Mouse (Mus musculus): Measurements from ENCODE around the gene Pbld1. TPM values are rescaled to one million over a fixed set of nuclear protein-coding genes. Genes with fewer than 3 reads are reported as not detected.

Pbld1 gene
- total and polyA plus RNA-seq, 2 experiments from 2014 or later: 0.70 TPM; not detected in 1

DNA sequence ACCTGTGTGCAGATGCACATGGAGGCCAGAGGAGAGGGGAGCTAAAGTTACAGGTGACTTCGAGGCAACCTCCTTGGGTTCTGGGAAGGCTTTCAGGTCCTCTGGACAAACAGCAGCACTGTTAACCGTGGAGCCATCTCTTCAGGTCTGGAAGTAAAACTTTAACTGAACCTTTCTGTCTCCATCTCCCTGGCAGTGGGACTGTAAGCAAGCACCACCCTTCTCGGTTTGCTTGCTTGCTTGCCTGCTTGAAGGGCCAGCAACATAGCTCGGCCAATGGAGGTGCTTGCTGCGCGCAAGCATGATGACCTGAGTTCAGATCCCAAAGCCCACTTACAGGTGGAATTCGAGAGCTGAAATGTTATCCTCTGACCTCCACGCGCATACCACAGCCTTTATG is 4.6 kb downstream of the Pbld1 start:
- no peaks in the 10 kb centered on the region for H3K36me3 ChIP-seq (replicated peaks; ENCODE audit: control insufficient read depth, insufficient read depth, low read length)
- no peak overlapping the region for H3K9ac ChIP-seq (replicated peaks; ENCODE audit: low read depth, low read length)
- H3K27ac ChIP-seq (ENCODE audit: low read depth): no peak overlapping the region
- H3K4me1 ChIP-seq (ENCODE audit: control insufficient read depth, insufficient read depth): peaks cover 11% of the 10 kb centered on the region
- 81% methylated on average over 9 of the region's 9 CpGs for WGBS
- H3K27me3 ChIP-seq (ENCODE audit: control insufficient read depth, insufficient read depth, low read length): no peaks in the 10 kb centered on the region
- no peak for ATAC-seq (ENCODE audit: insufficient read depth, low read depth)
- no peak for DNase-seq (ENCODE audit: low spot score)
- TF ChIP-seq EP300 (IDR thresholded peaks at IDR 0.05; ENCODE audit: low read depth) (no peak), CTCF (IDR thresholded peaks at IDR 0.05; ENCODE audit: low read depth) (no peak)
- 0 out of 2 replicates have a peak, but pooled peaks cover 4% of the 10 kb centered on the region for H3K9me3 ChIP-seq (replicated peaks; ENCODE audit: control insufficient read depth, low read length)
- no peak overlapping the region for H3K4me3 ChIP-seq (ENCODE audit: low read depth, low read length)
- H3K4me2 ChIP-seq (ENCODE audit: low read depth, low read length): no peak overlapping the region

DNA sequence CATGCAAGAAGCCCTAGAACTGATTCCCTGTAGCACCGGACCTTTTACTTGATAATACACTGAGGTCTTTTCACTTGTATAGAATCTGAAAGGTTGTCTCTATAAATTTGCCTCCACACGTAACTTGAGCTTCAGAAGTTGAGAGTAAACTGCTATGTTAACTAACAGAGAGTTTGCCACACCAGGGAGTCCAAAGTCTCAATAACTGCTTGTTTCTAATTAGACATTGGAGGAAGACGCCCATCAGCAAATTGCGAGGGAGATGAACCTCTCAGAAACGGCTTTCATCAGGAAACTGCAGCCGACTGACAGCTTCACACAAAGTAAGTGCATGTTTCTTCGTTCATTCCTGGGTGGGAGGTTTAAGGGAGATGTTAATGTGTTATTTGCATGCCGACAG is 5.6 kb downstream of the Pbld1 start:
- TF ChIP-seq EP300 (IDR thresholded peaks at IDR 0.05; ENCODE audit: low read depth): no peak
- TF ChIP-seq CTCF (IDR thresholded peaks at IDR 0.05; ENCODE audit: low read depth): no peak
- 60% methylated on average over 8 of the region's 8 CpGs for WGBS
- ATAC-seq (ENCODE audit: insufficient read depth, low read depth) (no peak), DNase-seq (ENCODE audit: low spot score) (no peak)
- no peaks in the 10 kb centered on the region for H3K27me3 ChIP-seq (ENCODE audit: control insufficient read depth, insufficient read depth, low read length)
- H3K36me3 ChIP-seq (replicated peaks; ENCODE audit: control insufficient read depth, insufficient read depth, low read length): no peaks in the 10 kb centered on the region
- H3K4me3 ChIP-seq (ENCODE audit: low read depth, low read length): no peak overlapping the region
- no peak overlapping the region for H3K27ac ChIP-seq (ENCODE audit: low read depth)
- H3K9me3 ChIP-seq (replicated peaks; ENCODE audit: control insufficient read depth, low read length): 0 out of 2 replicates have a peak, but pooled peaks cover 4% of the 10 kb centered on the region
- peaks cover 6% of the 10 kb centered on the region for H3K4me1 ChIP-seq (ENCODE audit: control insufficient read depth, insufficient read depth)
- no peak overlapping the region for H3K4me2 ChIP-seq (ENCODE audit: low read depth, low read length)
- H3K9ac ChIP-seq (replicated peaks; ENCODE audit: low read depth, low read length): no peak overlapping the region

DNA sequence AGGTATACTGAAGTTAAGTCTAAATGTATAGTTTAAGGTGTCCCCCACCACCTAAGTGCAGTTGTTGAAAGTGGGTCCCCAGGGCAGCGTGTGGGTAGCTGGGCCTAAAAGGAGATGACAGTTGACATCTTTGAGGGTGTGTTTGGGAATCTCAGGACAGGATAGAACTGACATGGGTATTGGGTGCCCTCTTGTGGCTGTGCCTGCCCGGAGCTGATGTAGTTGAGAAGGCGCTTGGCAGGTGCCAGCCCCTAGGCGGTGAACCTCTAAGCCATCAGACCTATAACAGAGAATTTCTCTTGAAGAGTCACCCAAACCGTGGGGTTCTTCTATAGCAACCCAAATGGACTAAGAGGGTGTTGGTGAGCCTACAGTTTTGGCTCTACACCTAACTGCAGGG is 6.0 kb downstream of the Pbld1 start:
- WGBS: 8% methylated on average over 5 of the region's 5 CpGs
- 0 out of 2 replicates have a peak, but pooled peaks cover 4% of the 10 kb centered on the region for H3K9me3 ChIP-seq (replicated peaks; ENCODE audit: control insufficient read depth, low read length)

DNA sequence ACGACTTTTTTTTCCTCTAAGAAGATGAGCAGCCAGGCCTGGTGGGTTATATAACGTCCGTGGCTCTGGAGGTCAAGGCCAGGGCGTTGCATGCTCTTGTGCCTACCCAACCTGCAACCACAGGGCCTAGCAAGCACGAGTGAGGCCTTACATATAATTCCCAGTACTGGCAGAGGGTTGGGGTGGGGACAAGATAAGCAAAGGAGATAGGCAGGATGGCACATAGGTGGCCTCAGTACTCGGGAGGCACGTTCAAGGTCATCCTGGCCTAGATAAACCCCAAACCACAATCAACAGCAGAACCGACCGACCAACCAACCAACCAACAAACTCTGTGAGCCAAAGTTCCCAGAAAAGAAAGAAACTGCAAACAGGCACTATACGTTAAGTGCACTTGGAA is 26.3 kb downstream of the Pbld1 start:
- H3K9ac ChIP-seq (replicated peaks; ENCODE audit: low read depth, low read length): no peak overlapping the region
- no peak overlapping the region for H3K27ac ChIP-seq (ENCODE audit: low read depth)
- no peak for ATAC-seq (ENCODE audit: insufficient read depth, low read depth)
- H3K9me3 ChIP-seq (replicated peaks; ENCODE audit: control insufficient read depth, low read length): no peaks in the 10 kb centered on the region
- H3K4me1 ChIP-seq (ENCODE audit: control insufficient read depth, insufficient read depth): peaks cover 18% of the 10 kb centered on the region; the same call in 1 of the 2 replicates
- H3K36me3 ChIP-seq (replicated peaks; ENCODE audit: control insufficient read depth, insufficient read depth, low read length): no peaks in the 10 kb centered on the region
- WGBS: 64% methylated on average over 10 of the region's 10 CpGs
- H3K27me3 ChIP-seq (ENCODE audit: control insufficient read depth, insufficient read depth, low read length): no peaks in the 10 kb centered on the region
- no peak overlapping the region for H3K4me2 ChIP-seq (ENCODE audit: low read depth, low read length)
- no peak for DNase-seq (ENCODE audit: low spot score)
- TF ChIP-seq CTCF (IDR thresholded peaks at IDR 0.05; ENCODE audit: low read depth) (no peak), EP300 (IDR thresholded peaks at IDR 0.05; ENCODE audit: low read depth) (no peak)
- H3K4me3 ChIP-seq (ENCODE audit: low read depth, low read length): no peak overlapping the region

More for the DNA sequence above, 6.0 kb downstream of the Pbld1 start:
- H3K27ac ChIP-seq (ENCODE audit: low read depth): no peak overlapping the region
- H3K27me3 ChIP-seq (ENCODE audit: control insufficient read depth, insufficient read depth, low read length): no peaks in the 10 kb centered on the region
- DNase-seq (ENCODE audit: low spot score) (peak; percentile 64), ATAC-seq (ENCODE audit: insufficient read depth, low read depth) (peak; percentile 87)
- H3K9ac ChIP-seq (replicated peaks; ENCODE audit: low read depth, low read length): no peak overlapping the region
- no peaks in the 10 kb centered on the region for H3K36me3 ChIP-seq (replicated peaks; ENCODE audit: control insufficient read depth, insufficient read depth, low read length)
- H3K4me3 ChIP-seq (ENCODE audit: low read depth, low read length): no peak overlapping the region
- H3K4me2 ChIP-seq (ENCODE audit: low read depth, low read length): no peak overlapping the region
- TF ChIP-seq CTCF (IDR thresholded peaks at IDR 0.05; ENCODE audit: low read depth): peak; percentile 89
- TF ChIP-seq EP300 (IDR thresholded peaks at IDR 0.05; ENCODE audit: low read depth): no peak
- H3K4me1 ChIP-seq (ENCODE audit: control insufficient read depth, insufficient read depth): 0 out of 2 replicates have a peak, but pooled peaks cover 1% of the 10 kb centered on the region

DNA sequence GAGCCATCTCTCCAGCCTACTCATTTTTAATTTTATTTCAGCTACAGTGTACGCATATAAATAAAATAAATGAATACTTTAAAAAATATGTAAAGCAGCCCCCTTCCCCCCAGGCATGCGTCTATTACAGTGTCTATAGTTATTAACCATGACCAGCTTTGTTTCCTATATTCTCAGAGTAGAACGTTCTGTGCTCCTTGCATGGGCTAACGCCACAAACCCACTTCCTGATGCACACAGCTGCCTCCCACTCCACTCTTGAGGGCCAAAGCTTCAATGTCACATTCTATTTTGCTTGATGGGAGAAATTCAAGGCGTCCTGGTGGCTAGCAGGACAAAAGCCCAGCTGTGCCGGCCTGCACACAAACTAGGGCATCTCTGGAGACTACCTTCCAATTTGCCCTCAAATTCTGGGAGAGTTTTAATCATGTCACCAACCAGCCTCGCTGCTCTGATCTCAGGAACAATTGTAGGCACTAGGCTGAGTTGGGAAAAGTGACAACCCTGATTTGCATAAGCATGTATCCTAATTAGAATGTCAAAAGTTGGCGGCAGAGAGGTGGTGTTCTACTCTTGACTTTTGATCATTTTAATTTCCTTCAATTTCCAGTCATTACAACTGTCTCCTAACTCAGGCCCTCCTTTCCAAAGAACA is 29.3 kb downstream of the Pbld1 start:
- Histone ChIP-seq H3K4me1 (ENCODE audit: control insufficient read depth, insufficient read depth) (peaks cover 18% of the 10 kb centered on the region; the same call in 1 of the 2 replicates), H3K4me2 (ENCODE audit: low read depth, low read length) (peak overlapping the region; percentile 64), H3K4me3 (ENCODE audit: low read depth, low read length) (peak overlapping the region; percentile 29), H3K27me3 (ENCODE audit: control insufficient read depth, insufficient read depth, low read length) (no peaks in the 10 kb centered on the region), H3K9ac (replicated peaks; ENCODE audit: low read depth, low read length) (peak overlapping the region; percentile 39), H3K9me3 (replicated peaks; ENCODE audit: control insufficient read depth, low read length) (no peaks in the 10 kb centered on the region), H3K36me3 (replicated peaks; ENCODE audit: control insufficient read depth, insufficient read depth, low read length) (no peaks in the 10 kb centered on the region), H3K27ac (ENCODE audit: low read depth) (no peak overlapping the region)
- DNase-seq (ENCODE audit: low spot score): no peak
- WGBS: 58% methylated on average over 8 of the region's 8 CpGs
- ATAC-seq (ENCODE audit: insufficient read depth, low read depth): no peak
- TF ChIP-seq CTCF (IDR thresholded peaks at IDR 0.05; ENCODE audit: low read depth) (no peak), EP300 (IDR thresholded peaks at IDR 0.05; ENCODE audit: low read depth) (no peak)

Data from heart, postnatal 0 days (tissue).